Mouse (Mus musculus) limb, embryonic 12.5 days (tissue): Measurements from ENCODE around the gene Ciita. TPM values are rescaled to one million over a fixed set of nuclear protein-coding genes. Genes with fewer than 3 reads are reported as not detected.

Source experiments
- ATAC-seq: fragments of 200-750 bp; cut with Nextera tagmentation; 2 replicates; pipeline ENCODE4 v1.8.0; 2017; ENCODE audit warnings: low read depth, moderate TSS enrichment; ENCODE audit not compliant: insufficient number of reproducible peaks, insufficient read depth, low FRiP score, low TSS enrichment
- H3K27ac ChIP-seq: fragments of 300-500 bp; sonication (generic); 2 replicates; pipeline ENCODE4 v1.5.1; 2016; ENCODE audit warnings: mild to moderate bottlenecking, moderate library complexity
- H3K27me3 ChIP-seq: fragments of 300-500 bp; sonication (generic); 2 replicates; pipeline ENCODE4 v1.6.1; 2016; ENCODE audit warnings: mild to moderate bottlenecking, moderate library complexity
- H3K36me3 ChIP-seq: fragments of 300-500 bp; sonication (generic); 2 replicates; pipeline ENCODE4 v1.6.1; 2016; ENCODE audit warnings: mild to moderate bottlenecking, moderate library complexity
- H3K4me1 ChIP-seq: fragments of 300-500 bp; sonication (generic); replicated peaks from 2 replicates; pipeline ENCODE4 v1.6.1; 2016
- H3K4me2 ChIP-seq: fragments of 300-500 bp; sonication (generic); 2 replicates; pipeline ENCODE4 v1.6.1; 2016; ENCODE audit warnings: mild to moderate bottlenecking, moderate library complexity
- H3K4me3 ChIP-seq: fragments of 300-500 bp; sonication (generic); replicated peaks from 2 replicates; pipeline ENCODE4 v1.5.1; 2016; ENCODE audit warnings: mild to moderate bottlenecking
- H3K9ac ChIP-seq: fragments of 300-500 bp; sonication (generic); replicated peaks from 2 replicates; pipeline ENCODE4 v1.6.1; 2016; ENCODE audit warnings: mild to moderate bottlenecking, moderate library complexity
- H3K9me3 ChIP-seq: fragments of 300-500 bp; sonication (generic); 2 replicates; pipeline ENCODE4 v1.6.1; 2016; ENCODE audit warnings: mild to moderate bottlenecking, moderate library complexity
- WGBS: fragments of 180-500 bp; shearing (Covaris S2); methylation state at CpG from one replicate; pipeline ENCODE4 v1.1.7; 2016; 5-methylcytosine and 5-hydroxymethylcytosine counted together
- polyA plus RNA-seq: library from polyadenylated mRNA; unstranded; fragments of >200 nt; fragmentation: Nextera tagmentation; extraction: Ambion mirVana; gene quantifications from 2 replicates; pipeline ENCODE4 v1.2.1, GENCODE M21; 2016

Gene Ciita
- polyA plus RNA-seq, 1 experiment from 2014 or later = 0.36 TPM

- 76% methylated on average over 3 of the region's 3 CpGs for WGBS
- H3K9ac ChIP-seq = no peak overlapping the region
- no peak overlapping the region for H3K27ac ChIP-seq
- no peaks in the 10 kb centered on the region for H3K36me3 ChIP-seq
- no peaks in the 10 kb centered on the region for H3K27me3 ChIP-seq
- no peak overlapping the region for H3K4me2 ChIP-seq
- ATAC-seq = no peak
- H3K4me3 ChIP-seq = no peak overlapping the region
- H3K9me3 ChIP-seq = no peaks in the 10 kb centered on the region
- no peaks in the 10 kb centered on the region for H3K4me1 ChIP-seq
Observed at GRCm38 (mm10) chr16:10474956-10475355, 4.9 kb upstream of the Ciita start.

- Histone ChIP-seq H3K9ac (no peak overlapping the region), H3K4me2 (no peak overlapping the region), H3K4me1 (no peaks in the 10 kb centered on the region), H3K27ac (no peak overlapping the region), H3K36me3 (no peaks in the 10 kb centered on the region), H3K9me3 (no peaks in the 10 kb centered on the region), H3K4me3 (no peak overlapping the region), H3K27me3 (no peaks in the 10 kb centered on the region)
- ATAC-seq = no peak
- 63% methylated on average over 2 of the region's 2 CpGs for WGBS
Observed at GRCm38 (mm10) chr16:10475919-10476318, 3.9 kb upstream of the Ciita start.

- 70% methylated on average over 4 of the region's 4 CpGs for WGBS
- Histone ChIP-seq H3K4me2 (no peak overlapping the region), H3K9me3 (no peaks in the 10 kb centered on the region), H3K4me3 (no peak overlapping the region), H3K36me3 (no peaks in the 10 kb centered on the region), H3K4me1 (no peaks in the 10 kb centered on the region), H3K27me3 (0 out of 2 replicates have a peak, but pooled peaks cover 4% of the 10 kb centered on the region), H3K9ac (no peak overlapping the region), H3K27ac (no peak overlapping the region)
- no peak for ATAC-seq
Observed at GRCm38 (mm10) chr16:10482343-10482742, 2.5 kb downstream of the Ciita start.

- Histone ChIP-seq H3K9ac (no peak overlapping the region), H3K27me3 (peaks cover 37% of the 10 kb centered on the region), H3K27ac (no peak overlapping the region), H3K4me2 (no peak overlapping the region), H3K4me3 (no peak overlapping the region), H3K9me3 (no peaks in the 10 kb centered on the region), H3K36me3 (no peaks in the 10 kb centered on the region), H3K4me1 (peaks cover 9% of the 10 kb centered on the region)
- WGBS = 68% methylated on average over 3 of the region's 3 CpGs
- ATAC-seq = no peak
Observed at GRCm38 (mm10) chr16:10486993-10487392, 7.1 kb downstream of the Ciita start.

GRCm38 (mm10) chr16:10487895-10488493 is 8.1 kb downstream of the Ciita start:
- Histone ChIP-seq H3K27ac (no peak overlapping the region), H3K4me3 (no peak overlapping the region), H3K4me2 (no peak overlapping the region), H3K36me3 (no peaks in the 10 kb centered on the region), H3K27me3 (peaks cover 37% of the 10 kb centered on the region), H3K4me1 (peaks cover 9% of the 10 kb centered on the region), H3K9me3 (no peaks in the 10 kb centered on the region), H3K9ac (no peak overlapping the region)
- ATAC-seq = no peak
- 86% methylated on average over 8 of the region's 8 CpGs for WGBS

- H3K4me1 ChIP-seq = peaks cover 9% of the 10 kb centered on the region
- H3K36me3 ChIP-seq = no peaks in the 10 kb centered on the region
- WGBS = 85% methylated on average over 7 of the region's 7 CpGs
- no peaks in the 10 kb centered on the region for H3K9me3 ChIP-seq
- no peak for ATAC-seq
- peaks cover 42% of the 10 kb centered on the region for H3K27me3 ChIP-seq
- H3K27ac ChIP-seq = no peak overlapping the region
- H3K9ac ChIP-seq = no peak overlapping the region
- H3K4me3 ChIP-seq = no peak overlapping the region
- no peak overlapping the region for H3K4me2 ChIP-seq
Observed at GRCm38 (mm10) chr16:10488769-10489481, 9.1 kb downstream of the Ciita start.

- Histone ChIP-seq H3K9me3 (no peaks in the 10 kb centered on the region), H3K4me2 (peak overlapping the region; percentile 48), H3K36me3 (no peaks in the 10 kb centered on the region), H3K9ac (no peak overlapping the region; the same call in 1 of the 2 replicates), H3K4me1 (peaks cover 9% of the 10 kb centered on the region), H3K27me3 (peaks cover 43% of the 10 kb centered on the region), H3K4me3 (peak overlapping the region; percentile 21), H3K27ac (no peak overlapping the region)
- no peak for ATAC-seq
- 5% methylated on average over 9 of the region's 9 CpGs for WGBS
Observed at GRCm38 (mm10) chr16:10489483-10489882, 9.6 kb downstream of the Ciita start.

GRCm38 (mm10) chr16:10489904-10490457 is 10.1 kb downstream of the Ciita start:
- peak overlapping the region; percentile 48 for H3K4me2 ChIP-seq
- H3K36me3 ChIP-seq = no peaks in the 10 kb centered on the region
- H3K9me3 ChIP-seq = no peaks in the 10 kb centered on the region
- H3K27me3 ChIP-seq = peaks cover 43% of the 10 kb centered on the region
- H3K9ac ChIP-seq = no peak overlapping the region; the same call in 1 of the 2 replicates
- H3K27ac ChIP-seq = no peak overlapping the region
- ATAC-seq = no peak
- WGBS = 21% methylated on average over 12 of the region's 14 CpGs
- H3K4me3 ChIP-seq = peak overlapping the region; percentile 21
- peaks cover 9% of the 10 kb centered on the region for H3K4me1 ChIP-seq

GRCm38 (mm10) chr16:10490503-10491150 is 10.8 kb downstream of the Ciita start:
- Histone ChIP-seq H3K4me3 (no peak overlapping the region), H3K4me1 (peaks cover 9% of the 10 kb centered on the region), H3K9me3 (no peaks in the 10 kb centered on the region), H3K27me3 (peaks cover 43% of the 10 kb centered on the region), H3K9ac (no peak overlapping the region), H3K4me2 (no peak overlapping the region), H3K27ac (no peak overlapping the region), H3K36me3 (no peaks in the 10 kb centered on the region)
- no peak for ATAC-seq
- WGBS = 80% methylated on average over 18 of the region's 18 CpGs

- peaks cover 9% of the 10 kb centered on the region for H3K4me1 ChIP-seq
Observed at GRCm38 (mm10) chr16:10491716-10492115, 11.9 kb downstream of the Ciita start.

GRCm38 (mm10) chr16:10492587-10492986 is 12.7 kb downstream of the Ciita start:
- no peak for ATAC-seq
- Histone ChIP-seq H3K9me3 (no peaks in the 10 kb centered on the region), H3K4me1 (peaks cover 9% of the 10 kb centered on the region), H3K4me3 (no peak overlapping the region), H3K9ac (no peak overlapping the region), H3K4me2 (no peak overlapping the region), H3K36me3 (no peaks in the 10 kb centered on the region), H3K27ac (no peak overlapping the region), H3K27me3 (peaks cover 43% of the 10 kb centered on the region)
- WGBS = 85% methylated on average over 3 of the region's 3 CpGs

More at GRCm38 (mm10) chr16:10491716-10492115, 11.9 kb downstream of the Ciita start:
- no peak overlapping the region for H3K4me2 ChIP-seq
- no peak overlapping the region for H3K9ac ChIP-seq
- 79% methylated on average over 4 of the region's 4 CpGs for WGBS
- no peak overlapping the region for H3K27ac ChIP-seq
- no peak for ATAC-seq
- no peak overlapping the region for H3K4me3 ChIP-seq
- no peaks in the 10 kb centered on the region for H3K36me3 ChIP-seq
- no peaks in the 10 kb centered on the region for H3K9me3 ChIP-seq
- peaks cover 43% of the 10 kb centered on the region for H3K27me3 ChIP-seq
